Mouse (Mus musculus) liver, embryonic 13.5 days (tissue): Measurements from ENCODE around the gene Catip. TPM values are rescaled to one million over a fixed set of nuclear protein-coding genes. Genes with fewer than 3 reads are reported as not detected.

Experiments used
- ATAC-seq: fragments of 200-750 bp; cut with Nextera tagmentation; 2 replicates; pipeline ENCODE4 v1.8.0; 2017; ENCODE audit warnings: low read depth, mild to moderate bottlenecking, moderate number of reproducible peaks, moderate library complexity
- DNase-seq: peaks from one replicate; pipeline ENCODE4 v3.0.0; 2022
- H3K27ac ChIP-seq: fragments of 300-500 bp; sonication (generic); 2 replicates; pipeline ENCODE4 v1.5.1; 2015; ENCODE audit warnings: moderate library complexity, mild to moderate bottlenecking, inconsistent platforms
- H3K27me3 ChIP-seq: fragments of 300-500 bp; sonication (generic); 2 replicates; pipeline ENCODE4 v1.6.1; 2015; ENCODE audit warnings: mild to moderate bottlenecking, inconsistent platforms
- H3K36me3 ChIP-seq: fragments of 300-500 bp; sonication (generic); 2 replicates; pipeline ENCODE4 v1.6.1; 2015; ENCODE audit warnings: mild to moderate bottlenecking, inconsistent platforms
- H3K4me1 ChIP-seq: fragments of 300-500 bp; sonication (generic); replicated peaks from 2 replicates; pipeline ENCODE4 v1.6.1; 2015; ENCODE audit warnings: inconsistent platforms
- H3K4me2 ChIP-seq: fragments of 300-500 bp; sonication (generic); 2 replicates; pipeline ENCODE4 v1.6.1; 2015; ENCODE audit warnings: inconsistent platforms, mild to moderate bottlenecking, moderate library complexity
- H3K4me3 ChIP-seq: fragments of 300-500 bp; sonication (generic); replicated peaks from 2 replicates; pipeline ENCODE4 v1.5.1; 2015; ENCODE audit warnings: mild to moderate bottlenecking, inconsistent platforms
- H3K9ac ChIP-seq: fragments of 300-500 bp; sonication (generic); 2 replicates; pipeline ENCODE4 v1.6.1; 2015; ENCODE audit warnings: mild to moderate bottlenecking, inconsistent platforms
- H3K9me3 ChIP-seq: fragments of 300-500 bp; sonication (generic); replicated peaks from 2 replicates; pipeline ENCODE4 v1.6.1; 2016; ENCODE audit warnings: inconsistent platforms
- WGBS: fragments of 180-500 bp; shearing (Covaris S2); methylation state at CpG from one replicate; pipeline ENCODE4 v1.1.7; 2015; ENCODE audit not compliant: insufficient replicate concordance; 5-methylcytosine and 5-hydroxymethylcytosine counted together
- polyA plus RNA-seq: library from polyadenylated mRNA; unstranded; fragments of >200 nt; fragmentation: Nextera tagmentation; extraction: Ambion mirVana; gene quantifications from 2 replicates; pipeline ENCODE4 v1.2.1, GENCODE M21; 2015

Catip gene
- polyA plus RNA-seq, 1 experiment from 2014 or later = 0.13 TPM

GRCm38 (mm10) chr1:74344163-74344916 lies 17.6 kb upstream of the Catip start:
- no peak overlapping the region for H3K9ac ChIP-seq
- H3K4me1 ChIP-seq = peaks cover 17% of the 10 kb centered on the region
- H3K4me3 ChIP-seq = no peak overlapping the region
- H3K27ac ChIP-seq = no peak overlapping the region
- H3K27me3 ChIP-seq = no peaks in the 10 kb centered on the region
- no peaks in the 10 kb centered on the region for H3K9me3 ChIP-seq
- H3K4me2 ChIP-seq = no peak overlapping the region
- H3K36me3 ChIP-seq = no peaks in the 10 kb centered on the region
- WGBS = 68% methylated on average over 11 of the region's 11 CpGs
- DNase-seq (no peak), ATAC-seq (no peak)

DNA sequence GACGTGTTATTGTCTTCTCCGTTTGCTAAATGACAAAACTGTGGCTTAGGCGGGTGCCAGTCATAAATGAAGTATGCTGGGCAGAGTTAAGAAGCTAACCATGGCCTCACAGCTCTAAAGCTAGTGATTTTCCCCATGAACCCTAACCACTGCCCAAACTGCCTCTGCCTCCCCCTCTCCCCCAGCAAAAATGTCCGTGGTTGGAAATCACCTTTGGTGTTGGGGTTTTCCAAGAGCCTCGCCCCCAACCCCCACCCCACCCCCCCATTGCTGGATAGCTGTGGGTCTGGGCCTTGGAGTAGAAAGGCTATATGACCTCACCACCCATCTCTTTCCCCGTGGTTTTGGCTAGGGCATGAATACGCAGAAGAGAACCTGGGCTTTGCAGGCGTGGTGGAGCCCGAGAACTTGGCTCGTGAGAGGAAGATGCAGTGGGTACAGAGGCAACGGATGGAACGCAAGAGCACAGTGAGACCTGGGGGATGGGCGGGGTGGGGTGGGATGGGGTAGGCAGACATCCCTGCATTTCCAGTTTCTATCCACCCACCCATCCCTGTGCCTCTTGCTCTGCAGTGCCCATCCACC lies 10.6 kb upstream of the Catip start:
- DNase-seq (no peak), ATAC-seq (no peak)
- Histone ChIP-seq H3K36me3 (no peaks in the 10 kb centered on the region), H3K27ac (no peak overlapping the region), H3K27me3 (no peaks in the 10 kb centered on the region), H3K4me2 (no peak overlapping the region), H3K9ac (no peak overlapping the region), H3K4me1 (no peaks in the 10 kb centered on the region), H3K4me3 (no peak overlapping the region), H3K9me3 (no peaks in the 10 kb centered on the region)
- 74% methylated on average over 13 of the region's 13 CpGs for WGBS

- no peak overlapping the region for H3K27ac ChIP-seq
- H3K4me1 ChIP-seq = no peaks in the 10 kb centered on the region
- H3K9ac ChIP-seq = no peak overlapping the region
- H3K9me3 ChIP-seq = no peaks in the 10 kb centered on the region
- H3K27me3 ChIP-seq = no peaks in the 10 kb centered on the region
- whole genome bisulfite sequencing = 71% methylated on average over 5 of the region's 5 CpGs
- DNase-seq = no peak
- no peak for ATAC-seq
- H3K36me3 ChIP-seq = no peaks in the 10 kb centered on the region
- no peak overlapping the region for H3K4me2 ChIP-seq
- no peak overlapping the region for H3K4me3 ChIP-seq
Observed at GRCm38 (mm10) chr1:74352532-74353096, 9.3 kb upstream of the Catip start.

- Histone ChIP-seq H3K4me2 (no peak overlapping the region), H3K4me1 (no peaks in the 10 kb centered on the region), H3K9ac (no peak overlapping the region), H3K4me3 (no peak overlapping the region), H3K9me3 (no peaks in the 10 kb centered on the region), H3K36me3 (no peaks in the 10 kb centered on the region), H3K27ac (no peak overlapping the region), H3K27me3 (no peaks in the 10 kb centered on the region)
- 66% methylated on average over 9 of the region's 9 CpGs for WGBS
- ATAC-seq (no peak), DNase-seq (no peak)
Observed at GRCm38 (mm10) chr1:74353453-74354229, 8.3 kb upstream of the Catip start.

GRCm38 (mm10) chr1:74357531-74357930 lies 4.4 kb upstream of the Catip start:
- DNase-seq (no peak), ATAC-seq (no peak)
- no peak overlapping the region for H3K4me2 ChIP-seq
- H3K27me3 ChIP-seq = no peaks in the 10 kb centered on the region
- H3K4me1 ChIP-seq = no peaks in the 10 kb centered on the region
- no peak overlapping the region for H3K9ac ChIP-seq
- no peaks in the 10 kb centered on the region for H3K36me3 ChIP-seq
- H3K4me3 ChIP-seq = no peak overlapping the region
- H3K27ac ChIP-seq = no peak overlapping the region
- H3K9me3 ChIP-seq = no peaks in the 10 kb centered on the region

GRCm38 (mm10) chr1:74359952-74360517 lies 1.9 kb upstream of the Catip start:
- Histone ChIP-seq H3K36me3 (no peaks in the 10 kb centered on the region), H3K27ac (no peak overlapping the region), H3K4me3 (no peak overlapping the region), H3K9me3 (no peaks in the 10 kb centered on the region), H3K4me2 (no peak overlapping the region), H3K9ac (no peak overlapping the region), H3K27me3 (peaks cover 2% of the 10 kb centered on the region; the same call in 1 of the 2 replicates), H3K4me1 (no peaks in the 10 kb centered on the region)
- ATAC-seq (no peak), DNase-seq (no peak)
- 63% methylated on average over 5 of the region's 5 CpGs for WGBS

DNA sequence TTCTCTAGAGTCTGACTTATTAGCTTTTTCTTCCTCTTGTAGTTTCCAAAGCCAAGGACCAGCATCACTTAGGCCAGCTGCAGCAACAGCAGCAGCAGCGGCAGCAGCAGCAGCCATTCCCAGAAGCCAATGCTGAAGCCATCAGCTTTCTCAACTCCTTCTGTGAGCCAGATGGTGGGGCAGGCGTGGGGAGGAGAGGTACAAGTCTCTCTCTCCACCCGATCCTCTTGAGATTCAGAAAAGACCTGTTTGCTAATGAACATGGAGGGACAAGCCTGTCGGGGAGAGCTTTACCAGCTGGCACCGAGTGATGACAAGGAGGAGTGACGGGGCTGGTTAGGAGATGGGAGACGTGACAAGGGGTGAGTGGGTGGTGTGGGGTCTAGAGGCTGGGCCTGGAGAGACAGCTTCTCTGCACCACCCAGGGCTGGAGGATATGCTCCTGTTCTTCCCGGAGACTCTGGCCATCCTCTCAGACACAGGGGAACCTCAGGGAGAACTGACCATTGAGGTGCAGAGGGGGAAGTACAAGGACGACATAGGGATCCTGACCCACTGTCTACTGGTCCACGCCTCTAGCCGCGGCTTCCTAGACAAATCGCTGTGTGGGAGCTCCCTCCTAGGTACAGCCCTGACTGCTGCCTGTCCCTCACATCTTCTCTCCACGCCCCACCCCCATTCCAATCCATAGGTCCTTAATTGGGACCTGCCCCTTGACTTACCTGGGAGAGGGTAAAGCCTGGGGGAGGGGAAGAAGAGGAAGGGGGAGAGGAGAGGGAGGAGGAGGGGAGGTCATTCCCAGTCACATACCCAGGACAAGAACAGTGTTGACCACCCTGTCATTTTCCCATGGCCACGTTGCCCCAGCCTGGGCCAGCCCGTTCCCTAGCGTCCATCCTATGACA lies 669 bp downstream of the Catip start:
- Histone ChIP-seq H3K36me3 (no peaks in the 10 kb centered on the region), H3K9ac (no peak overlapping the region), H3K4me3 (no peak overlapping the region), H3K9me3 (no peaks in the 10 kb centered on the region), H3K27ac (no peak overlapping the region), H3K4me1 (peaks cover 6% of the 10 kb centered on the region), H3K27me3 (peaks cover 3% of the 10 kb centered on the region; the same call in 1 of the 2 replicates), H3K4me2 (no peak overlapping the region)
- WGBS = 54% methylated on average over 17 of the region's 17 CpGs
- DNase-seq (no peak), ATAC-seq (no peak; the same call in 1 of the 2 replicates)

DNA sequence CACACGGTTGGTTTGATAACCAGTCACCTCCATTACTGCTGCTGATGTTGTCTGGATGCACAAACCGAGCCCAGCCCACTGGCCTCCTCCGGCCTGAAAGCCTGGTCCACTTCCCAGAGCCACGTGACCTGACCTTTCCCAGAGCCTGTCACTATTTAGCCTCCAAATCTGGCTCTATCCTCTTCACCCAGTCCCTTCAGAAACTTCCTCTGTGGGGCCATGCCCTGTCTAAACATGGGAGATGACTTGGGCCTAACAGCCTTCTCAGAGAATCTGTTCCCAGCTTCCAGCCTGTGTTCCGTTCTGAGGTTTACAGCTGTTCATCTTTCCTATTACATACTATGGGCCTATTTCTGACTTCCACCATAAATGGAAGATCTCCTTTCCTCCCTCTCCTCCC lies 1.5 kb downstream of the Catip start:
- Histone ChIP-seq H3K4me2 (no peak overlapping the region), H3K27ac (no peak overlapping the region), H3K4me1 (peaks cover 14% of the 10 kb centered on the region), H3K9ac (no peak overlapping the region), H3K4me3 (no peak overlapping the region), H3K27me3 (peaks cover 6% of the 10 kb centered on the region; the same call in 1 of the 2 replicates), H3K36me3 (no peaks in the 10 kb centered on the region), H3K9me3 (no peaks in the 10 kb centered on the region)
- DNase-seq (no peak), ATAC-seq (no peak)
- WGBS = 53% methylated on average over 5 of the region's 5 CpGs

- Histone ChIP-seq H3K27me3 (peaks cover 6% of the 10 kb centered on the region; the same call in 1 of the 2 replicates), H3K27ac (no peak overlapping the region), H3K9me3 (no peaks in the 10 kb centered on the region), H3K4me3 (no peak overlapping the region), H3K9ac (no peak overlapping the region), H3K36me3 (no peaks in the 10 kb centered on the region), H3K4me1 (peaks cover 21% of the 10 kb centered on the region), H3K4me2 (no peak overlapping the region)
- ATAC-seq (no peak), DNase-seq (no peak)
- 38% methylated on average over 8 of the region's 8 CpGs for WGBS
Observed at GRCm38 (mm10) chr1:74364270-74364669, 2.4 kb downstream of the Catip start.

DNA sequence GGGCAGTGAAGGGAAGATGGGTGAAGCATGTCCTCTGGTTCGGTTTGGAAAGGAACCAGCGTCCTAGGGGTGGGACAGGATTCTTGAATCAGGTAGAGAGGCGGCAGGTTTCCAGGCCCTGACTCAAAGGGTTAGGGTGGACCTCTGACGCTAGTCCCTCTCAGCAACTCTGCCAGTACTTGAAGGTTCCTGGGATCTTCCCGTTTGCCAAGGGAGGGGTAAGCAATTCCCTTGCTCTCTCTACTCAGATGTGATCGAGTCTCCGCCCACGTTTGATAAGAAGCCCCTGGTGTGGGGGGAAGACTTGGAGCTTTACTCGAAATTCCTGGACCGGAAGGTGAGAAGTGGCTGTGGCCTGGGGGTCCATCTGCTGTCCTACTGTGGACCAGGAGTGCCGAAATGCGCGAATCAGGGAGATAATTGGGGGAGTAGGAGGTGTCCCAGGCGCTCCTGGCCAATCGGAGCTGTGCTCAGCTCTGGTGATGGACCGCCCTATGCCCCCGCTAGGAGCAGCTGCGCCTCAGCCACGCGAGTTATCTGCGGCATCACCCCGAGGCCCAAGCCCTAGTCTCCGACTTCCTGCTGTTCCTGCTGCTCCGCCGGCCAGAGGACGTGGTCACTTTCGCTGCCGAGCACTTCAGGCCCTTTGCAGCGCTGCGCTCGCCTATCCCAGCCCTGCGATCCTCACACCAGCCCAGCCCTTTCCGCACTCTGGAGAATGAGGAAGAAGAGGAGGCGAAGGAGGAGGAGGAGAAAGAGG lies 6.2 kb downstream of the Catip start:
- peak; percentile 41 for DNase-seq
- Histone ChIP-seq H3K27me3 (peaks cover 6% of the 10 kb centered on the region; the same call in 1 of the 2 replicates), H3K9me3 (no peaks in the 10 kb centered on the region), H3K36me3 (no peaks in the 10 kb centered on the region), H3K9ac (peak overlapping the region; percentile 49), H3K4me2 (peak overlapping the region; percentile 74), H3K4me1 (peaks cover 24% of the 10 kb centered on the region), H3K27ac (no peak overlapping the region), H3K4me3 (peak overlapping the region; percentile 48)
- peak; percentile 86 for ATAC-seq
- 6% methylated on average over 34 of the region's 34 CpGs for WGBS
